Mouse (Mus musculus) gastrocnemius, adult 2 months (tissue): ENCODE data around the gene Gm20831. TPM values are rescaled to one million over a fixed set of nuclear protein-coding genes. Genes with fewer than 3 reads are reported as not detected.
"Not testable (repeated sequence)": the region's sequence is repeated elsewhere in the genome, so short reads cannot be mapped to it uniquely, and the experiment has no call there.

Experiments used
- DNase-seq: peaks from one replicate; pipeline ENCODE4 v3.0.0; 2022
- H3K27ac ChIP-seq: fragments of 200-600 bp; 2 replicates; pipeline ENCODE4 v1.8.1; 2022; ENCODE audit warnings: mild to moderate bottlenecking
- H3K4me3 ChIP-seq: fragments of 200-600 bp; 2 replicates; pipeline ENCODE4 v1.8.1; 2022; ENCODE audit warnings: mild to moderate bottlenecking, moderate library complexity
- intact Hi-C: fragments of 180-260 bp; cut with DNase I; formaldehyde crosslinking; loops from one replicate; pipeline ENCODE4 v1.15.1; 2025
- long read RNA-seq, 2 experiments: library from polyadenylated mRNA; stranded (forward); transcript quantifications; one replicate each; pipeline ENCODE4 v2.0.0; 2021
- total RNA-seq, 2 experiments: library from RNA; stranded (reverse); gene quantifications; 2 replicates each; pipeline ENCODE4 v1.2.3; 2021

Gm20831 gene
- total RNA-seq, result not detected
- long read RNA-seq, experiment 1, result 0 reads
- long read RNA-seq, experiment 2, result 0 reads

- DNase-seq, intact Hi-C loops, H3K27ac ChIP-seq, H3K4me3 ChIP-seq: not testable (repeated sequence)
These were observed at the start of gene Gm20831, which contains the start of gene Gm20772 for GRCm38 (mm10) chrY:17874441-17874840. Gm20831 (plus strand) TSS chrY:17874741. Gm20772 (plus strand) TSS chrY:17874741.

- DNase-seq, H3K4me3 ChIP-seq, intact Hi-C loops, H3K27ac ChIP-seq: not testable (repeated sequence)
These were observed 28.4 kb upstream of the Gm20831 start, which contains the start of gene Gm21904 for GRCm38 (mm10) chrY:17846166-17846565. Gm21904 (minus strand) TSS chrY:17846266.

- intact Hi-C loops, H3K27ac ChIP-seq, DNase-seq, H3K4me3 ChIP-seq: not testable (repeated sequence)
These were observed 62.7 kb downstream of the Gm20831 start, which contains the start of gene Srsy for GRCm38 (mm10) chrY:17937230-17937629. Srsy (minus strand) TSS chrY:17937330.

Other genes starting within 250 kb of the Gm20831 start
- not detected for gene Gm21904, start 28.5 kb upstream of the Gm20831 start, total RNA-seq
- not detected for gene Gm20772, start within 50 bp of the Gm20831 start, total RNA-seq
- gene Srsy, start 62.6 kb downstream of the Gm20831 start, total RNA-seq, result not detected
- gene Gm21764, start 187.1 kb downstream of the Gm20831 start, total RNA-seq, result not detected
- gene Ssty1, start 214.4 kb downstream of the Gm20831 start, total RNA-seq, result not detected